Mouse (Mus musculus): ENCODE measurements at regions not wholly inside any gene's neighbourhood (a gene's known extent, or its start where the extent isn't known, plus 50 kb on each side); places are given as distances from the start of the nearest gene placed in this dataset.

GRCm38 (mm10) chr2:30677498-30677897 is 82.7 kb downstream of the Cstad start:
- DNase-seq (ENCODE audit: extremely low spot score, low spot score), result no peak

- DNase-seq (ENCODE audit: extremely low spot score, low spot score), result peak; percentile 75
These were observed 82.1 kb downstream of the Cstad start for GRCm38 (mm10) chr2:30676833-30677459.

GRCm38 (mm10) chr2:30676450-30676832 is 81.6 kb downstream of the Cstad start:
- DNase-seq (ENCODE audit: extremely low spot score, low spot score), result no peak

GRCm38 (mm10) chr2:30675839-30676238 is 81.0 kb downstream of the Cstad start:
- DNase-seq (ENCODE audit: extremely low spot score, low spot score), result no peak

- no peak for DNase-seq (ENCODE audit: extremely low spot score, low spot score)
These were observed 76.2 kb downstream of the Cstad start for GRCm38 (mm10) chr2:30670836-30671586.

GRCm38 (mm10) chr2:30667468-30667867 is 72.6 kb downstream of the Cstad start:
- DNase-seq (ENCODE audit: extremely low spot score, low spot score), result no peak

GRCm38 (mm10) chr2:30661147-30661546 is 66.3 kb downstream of the Cstad start:
- no peak for DNase-seq (ENCODE audit: extremely low spot score, low spot score)

GRCm38 (mm10) chr2:30660613-30660991 is 65.8 kb downstream of the Cstad start:
- peak; percentile 76 for DNase-seq (ENCODE audit: extremely low spot score, low spot score)

- peak; percentile 38 for DNase-seq (ENCODE audit: extremely low spot score, low spot score)
These were observed 65.2 kb downstream of the Cstad start for GRCm38 (mm10) chr2:30659836-30660612.

- DNase-seq (ENCODE audit: extremely low spot score, low spot score), result peak; percentile 79
These were observed 64.2 kb downstream of the Cstad start for GRCm38 (mm10) chr2:30658844-30659555.
